Mouse (Mus musculus) hematopoietic stem cell, adult 5-6 weeks (primary cell): ENCODE results near the gene Lrrc45. TPM values are rescaled to one million over a fixed set of nuclear protein-coding genes. Genes with fewer than 3 reads are reported as not detected.
"Not testable (repeated sequence)": the region's sequence is repeated elsewhere in the genome, so short reads cannot be mapped to it uniquely, and the experiment has no call there.

Experiments
- ATAC-seq, 2 experiments: fragments of 125-278 bp in 1 of 2; replicated peaks in 1 of 2; 2 replicates each; pipeline ENCODE4 v1.8.0; 2016 to 2017; ENCODE audit warnings: inconsistent platforms in 2 of 2, mild to moderate bottlenecking in 2 of 2, moderate number of reproducible peaks in 2 of 2, low read depth in 1 of 2, moderate TSS enrichment in 1 of 2; ENCODE audit not compliant: low FRiP score in 2 of 2, poor library complexity in 2 of 2, severe bottlenecking in 2 of 2, insufficient read depth in 1 of 2, low TSS enrichment in 1 of 2
- total RNA-seq: library from RNA; stranded (forward); fragments of 172-1452, 232-1000 nt; gene quantifications from 2 replicates; pipeline ENCODE4 v1.2.3, GENCODE M21; 2017

The Lrrc45 gene
- total RNA-seq, 1 experiment from 2014 or later = 34.2 TPM

GRCm38 (mm10) chr11:120744121-120744701 lies 30.5 kb downstream of the Lrrc45 start:
- no peak for ATAC-seq

DNA sequence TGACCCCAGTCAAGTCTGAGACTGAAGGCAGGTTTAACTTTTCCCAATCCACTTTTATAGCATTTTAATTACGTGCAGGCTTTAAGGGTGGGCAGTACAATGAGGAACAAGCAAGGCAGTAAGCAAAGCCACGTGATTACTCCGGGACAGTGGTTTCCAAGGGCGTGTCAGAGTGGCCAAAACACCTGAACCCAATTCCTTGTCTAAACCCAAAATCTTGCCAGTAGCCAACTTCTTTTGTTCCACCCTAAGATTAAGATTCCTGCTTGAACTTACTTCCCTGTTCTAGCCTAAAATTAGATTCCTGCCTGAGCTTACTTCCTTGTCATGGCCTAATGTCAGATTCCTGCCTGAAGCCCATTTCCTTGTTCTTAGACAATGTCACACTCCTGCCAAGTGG lies 34.2 kb downstream of the Lrrc45 start:
- no peak for ATAC-seq

DNA sequence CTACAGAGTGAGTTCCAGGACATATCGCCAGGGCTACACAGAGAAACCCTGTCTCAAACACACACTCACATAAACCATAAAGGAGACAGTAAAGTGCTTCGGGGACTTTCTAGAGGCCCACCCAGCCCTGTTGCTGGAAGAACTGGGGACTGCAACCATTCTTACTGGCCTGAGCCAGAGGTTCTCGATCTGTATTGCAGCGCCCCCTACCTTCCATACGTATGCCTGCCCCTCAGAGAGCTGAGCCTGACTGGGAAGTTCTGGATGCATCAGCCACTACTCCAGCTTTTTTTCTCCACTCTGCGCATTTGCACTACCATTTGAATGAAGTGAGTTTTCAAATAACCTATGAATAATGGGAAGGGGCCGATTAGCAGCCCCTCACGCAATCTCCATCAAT lies 35.7 kb downstream of the Lrrc45 start:
- peak; percentile 59 to 80; a peak in 3 of 4 replicates for ATAC-seq

DNA sequence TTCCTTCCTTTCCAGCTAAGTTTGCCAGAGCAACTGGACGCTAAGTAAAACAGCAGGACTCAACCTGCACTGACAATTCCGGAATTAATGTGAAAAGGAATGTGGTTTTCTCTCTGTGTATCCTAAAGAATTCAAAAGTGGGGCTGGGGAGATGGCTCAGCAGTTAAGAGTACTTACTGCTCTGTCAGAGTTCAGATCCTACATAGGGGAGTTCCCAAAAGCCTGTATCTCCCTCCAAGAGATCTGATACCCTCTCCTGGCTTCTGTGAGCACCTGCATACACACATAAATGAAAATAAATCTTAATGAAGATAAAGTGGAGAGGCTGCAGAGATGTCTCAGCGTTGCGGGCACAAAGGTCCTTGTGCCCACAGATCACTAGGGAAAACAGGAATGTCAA lies 37.9 kb downstream of the Lrrc45 start:
- ATAC-seq = no peak

DNA sequence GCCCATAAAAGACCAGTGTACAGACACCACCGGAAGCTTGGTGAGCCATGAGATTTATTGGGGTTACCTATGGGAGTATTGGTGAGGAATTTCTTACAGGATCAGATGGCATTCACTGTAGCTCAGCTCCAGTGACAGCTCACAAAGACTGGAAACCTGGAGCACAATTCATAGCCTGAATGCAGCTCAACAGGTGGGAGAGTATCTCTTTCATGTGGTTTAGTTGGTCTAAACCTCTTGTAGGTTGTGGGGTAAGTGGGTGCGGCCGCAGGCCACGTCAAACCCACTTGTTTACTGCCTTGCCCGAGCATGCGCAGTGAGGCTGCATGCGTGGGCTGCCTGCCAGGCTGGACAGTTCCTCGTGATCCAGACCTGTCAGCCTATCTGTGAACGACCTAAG lies 46.5 kb downstream of the Lrrc45 start:
- no peak for ATAC-seq

DNA sequence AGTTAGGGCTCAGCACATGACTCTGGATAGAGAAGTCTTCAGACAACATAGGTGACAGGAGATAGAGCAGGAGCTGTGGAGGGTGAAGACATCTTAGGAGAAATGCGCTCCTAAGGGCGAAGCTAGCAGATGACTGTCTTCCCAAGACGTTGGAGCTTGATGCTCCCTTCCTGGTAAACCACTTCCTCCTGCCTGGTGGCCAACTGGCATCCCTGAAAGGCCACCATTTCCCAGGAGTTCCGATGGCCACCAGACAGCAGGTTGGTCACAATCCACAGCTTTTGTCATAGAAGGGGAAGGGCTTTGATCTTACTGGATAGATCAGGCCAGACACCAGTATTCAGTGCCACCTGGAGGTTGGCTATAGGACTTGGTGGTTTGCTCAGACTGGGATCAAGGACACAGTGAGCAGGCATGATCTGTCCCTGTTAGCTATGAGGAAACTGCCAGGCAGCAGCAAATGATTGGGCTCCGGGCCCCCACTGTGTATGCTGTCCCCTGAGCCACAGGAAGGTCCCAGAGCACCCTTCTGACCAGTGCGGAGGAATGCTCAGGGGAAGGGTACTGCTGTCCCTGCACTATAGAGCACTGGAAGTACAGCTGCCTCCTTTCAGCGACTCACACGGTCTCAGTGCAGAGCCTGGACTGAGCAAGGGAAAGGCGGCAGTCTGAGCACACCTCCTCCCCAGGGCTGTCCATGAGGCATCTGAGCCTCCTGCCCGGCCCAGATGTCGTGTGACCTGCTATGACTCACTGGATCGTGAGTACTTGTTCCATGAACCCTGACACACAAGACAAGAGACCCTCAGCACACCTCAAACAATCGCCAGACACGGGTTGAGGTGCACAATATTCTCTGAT lies 48.3 kb downstream of the Lrrc45 start:
- ATAC-seq = no peak

DNA sequence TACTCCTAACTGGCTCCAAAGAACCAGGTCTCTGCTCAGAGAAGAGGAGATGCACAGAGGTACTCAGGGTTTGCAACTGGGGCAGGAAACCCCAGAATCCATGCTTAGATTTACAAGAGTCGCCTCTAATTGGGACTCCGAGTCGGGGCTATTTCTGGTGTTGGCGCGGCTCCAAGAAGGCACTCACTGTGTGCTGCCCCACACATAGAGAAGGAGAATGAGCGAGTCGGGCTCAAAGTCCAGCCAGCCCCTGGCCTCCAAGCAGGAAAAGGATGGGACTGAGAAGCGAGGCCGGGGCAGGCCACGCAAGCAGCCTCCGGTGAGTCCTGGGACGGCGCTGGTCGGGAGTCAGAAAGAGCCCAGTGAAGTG lies 48.9 kb downstream of the Lrrc45 start, which contains the start of gene Hmga1b:
Hmga1b (plus strand) TSS at position 123 of the 370 bp plus-strand sequence.
- not testable (repeated sequence) for ATAC-seq

DNA sequence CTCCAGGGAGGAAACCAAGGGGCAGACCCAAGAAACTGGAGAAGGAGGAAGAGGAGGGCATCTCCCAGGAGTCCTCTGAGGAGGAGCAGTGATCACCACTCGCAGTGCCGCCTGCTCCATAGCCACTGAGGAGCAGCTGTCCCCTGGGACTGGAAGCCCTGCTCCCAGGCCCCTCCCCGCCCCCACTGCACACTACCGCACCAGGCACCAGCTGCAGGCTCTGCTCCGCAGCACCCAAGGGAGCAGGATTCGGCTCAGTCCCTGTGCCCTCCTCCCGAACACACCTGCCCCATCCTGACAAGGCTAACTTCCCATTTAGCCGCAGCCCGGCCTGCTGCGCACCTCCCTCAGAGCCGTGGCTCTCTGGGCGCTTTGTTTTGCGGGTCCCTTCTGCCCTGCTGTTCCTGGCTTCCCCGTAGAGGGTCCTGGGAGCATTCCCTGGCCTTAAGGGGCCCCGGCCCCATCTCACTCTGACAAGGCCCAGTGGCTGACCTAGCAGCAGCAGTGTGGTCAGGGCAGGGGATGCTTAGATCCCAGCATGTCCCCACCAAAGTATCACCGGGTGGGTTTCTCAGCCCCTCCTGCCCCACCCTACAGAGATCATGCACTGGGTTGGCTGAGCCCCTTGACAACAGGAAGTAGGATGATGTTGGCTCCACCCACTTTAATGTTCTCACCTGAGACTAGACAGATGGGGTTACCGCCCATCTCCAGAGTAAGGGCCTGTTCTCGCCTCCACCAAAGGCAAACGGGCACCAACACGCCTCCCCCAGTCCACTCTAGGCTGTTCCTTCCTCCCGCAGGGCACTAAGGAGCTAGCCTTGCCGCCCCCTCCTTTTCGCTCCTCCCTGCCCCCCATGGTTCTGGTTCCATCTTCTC lies 49.6 kb downstream of the Lrrc45 start:
- ATAC-seq = 0 out of 4 replicates have a peak, but pooled peaks of 1 of the 2 experiments have one; percentile 23

DNA sequence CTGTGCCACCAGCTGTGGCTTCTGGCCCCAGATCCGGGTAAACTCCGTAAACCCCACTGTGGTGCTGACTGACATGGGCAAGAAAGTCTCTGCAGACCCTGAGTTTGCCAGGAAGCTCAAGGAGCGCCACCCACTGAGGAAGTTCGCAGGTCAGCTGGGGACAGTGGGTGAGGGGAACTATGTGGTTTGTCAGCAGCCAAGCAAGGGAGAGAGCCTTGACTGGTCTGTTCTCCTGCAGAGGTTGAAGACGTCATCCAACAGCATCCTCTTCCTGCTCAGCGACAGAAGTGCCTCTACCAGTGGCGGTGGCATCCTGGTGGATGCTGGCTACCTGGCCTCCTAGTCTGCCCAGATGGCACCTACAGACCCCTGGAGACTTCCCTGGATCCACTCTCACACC lies 53.3 kb downstream of the Lrrc45 start:
- peak; percentile 88 to 95 for ATAC-seq

GRCm38 (mm10) chr11:120768206-120768605 lies 54.5 kb downstream of the Lrrc45 start:
- ATAC-seq = no peak

Other genes starting within 250 kb of the Lrrc45 start
- 12.8 and 24.0 TPM in 2 replicates for gene Arl16, start 246.3 kb upstream of the Lrrc45 start, total RNA-seq
- 63.4 and 112 TPM in 2 replicates for gene Mrpl12, start 229.3 kb upstream of the Lrrc45 start, total RNA-seq
- 10.8 and 11.4 TPM in 2 replicates for gene Slc25a10, start 222.1 kb upstream of the Lrrc45 start, total RNA-seq
- not detected in 2 replicates for gene Gcgr, start 183.2 kb upstream of the Lrrc45 start, total RNA-seq
- gene Mcrip1, start 164.2 kb upstream of the Lrrc45 start, total RNA-seq = 11.6 and 21.4 TPM in 2 replicates
- not detected in 2 replicates for gene Ppp1r27, start 162.8 kb upstream of the Lrrc45 start, total RNA-seq
- gene P4hb, start 140.7 kb upstream of the Lrrc45 start, total RNA-seq = 384 and 534 TPM in 2 replicates
- gene Arhgdia, start 132.3 kb upstream of the Lrrc45 start, total RNA-seq = 110 and 120 TPM in 2 replicates
- gene Alyref, start 115.6 kb upstream of the Lrrc45 start, total RNA-seq = 110 and 227 TPM in 2 replicates
- 18.1 and 32.6 TPM in 2 replicates for gene Anapc11, start 115.5 kb upstream of the Lrrc45 start, total RNA-seq
- not detected in 2 replicates for gene Npb, start 105.4 kb upstream of the Lrrc45 start, total RNA-seq
- gene Pcyt2, start 96.0 kb upstream of the Lrrc45 start, total RNA-seq = 38.6 and 41.7 TPM in 2 replicates
- 52.4 and 56.7 TPM in 2 replicates for gene Sirt7, start 88.7 kb upstream of the Lrrc45 start, total RNA-seq
- 18.1 and 33.2 TPM in 2 replicates for gene Mafg, start 80.3 kb upstream of the Lrrc45 start, total RNA-seq
- 0.88 and 2.1 TPM in 2 replicates for gene Pycr1, start 70.2 kb upstream of the Lrrc45 start, total RNA-seq
- 0.94 TPM in 1 of 2 replicates, not detected in the other for gene Myadml2, start 65.8 kb upstream of the Lrrc45 start, total RNA-seq
- gene Notum, start 52.8 kb upstream of the Lrrc45 start, total RNA-seq = not detected in 2 replicates
- gene Aspscr1, start 41.0 kb upstream of the Lrrc45 start, total RNA-seq = 37.1 and 48.8 TPM in 2 replicates
- gene Cenpx, start 187 bp upstream of the Lrrc45 start, total RNA-seq = 58.2 and 91.7 TPM in 2 replicates
- not detected in 2 replicates for gene Rac3, start 7.5 kb downstream of the Lrrc45 start, total RNA-seq
- gene Dcxr, start 13.4 kb downstream of the Lrrc45 start, total RNA-seq = 12.5 and 21.0 TPM in 2 replicates
- not detected in 2 replicates for gene Cbr2, start 18.2 kb downstream of the Lrrc45 start, total RNA-seq
- 10.3 and 10.5 TPM in 2 replicates for gene Hmga1b, start 48.9 kb downstream of the Lrrc45 start, total RNA-seq
- 2.6 and 4.0 TPM in 2 replicates for gene Rfng, start 70.3 kb downstream of the Lrrc45 start, total RNA-seq
- 58.1 and 67.2 TPM in 2 replicates for gene Gps1, start 70.3 kb downstream of the Lrrc45 start, total RNA-seq
- 28.9 and 38.7 TPM in 2 replicates for gene Dus1l, start 82.5 kb downstream of the Lrrc45 start, total RNA-seq
- gene Fasn, start 110.6 kb downstream of the Lrrc45 start, total RNA-seq = 26.1 and 46.4 TPM in 2 replicates
- gene Ccdc57, start 218.9 kb downstream of the Lrrc45 start, total RNA-seq = 9.2 and 10.0 TPM in 2 replicates
- 2.0 and 8.8 TPM in 2 replicates for gene Slc16a3, start 234.6 kb downstream of the Lrrc45 start, total RNA-seq